8 mouse cellular contexts compared by ENCODE assay signal in genomic region chr9:54699087-54699344, GRCm38 (mm10). TPM values are rescaled to one million over a fixed set of nuclear protein-coding genes. Genes with fewer than 3 reads are reported as not detected.
A peak's percentile ranks its signal among the peaks of the same experiment; 100 is the strongest.
DNase-seq lines count a peak whose midpoint lies in the region; TF ChIP-seq lines count a peak whose summit lies in the region.

No protein-coding gene starts in this region.

- TF ChIP-seq CTCF in testis, adult 2 months (IDR thresholded peaks at IDR 0.05; ENCODE audit: control insufficient read depth, insufficient read depth, insufficient replicate concordance, low read depth, low read length): no peak
- no peak for TF ChIP-seq CTCF in liver, adult 2 months (IDR thresholded peaks at IDR 0.05; ENCODE audit: low read depth, low read length)

- peak overlapping the region; percentile 85 for H3K27ac ChIP-seq in testis, adult 2 months (ENCODE audit: control insufficient read depth, insufficient read depth, low read depth, low read length)
- no peak overlapping the region for H3K27ac ChIP-seq in liver, adult 2 months (replicated peaks; ENCODE audit: insufficient read depth, low read depth, low read length)

- peak; percentile 28 for DNase-seq in embryo, embryonic 11 days
- DNase-seq in embryo, embryonic 9.5 days (ENCODE audit: extremely low spot score): no peak
- no peak for DNase-seq in testis, postnatal 14 days (ENCODE audit: low spot score)
- DNase-seq in liver, adult 2 months (ENCODE audit: extremely low read depth, low read depth, low spot score): no peak
- DNase-seq in ovary, postnatal 10 days (ENCODE audit: low spot score): no peak
- DNase-seq in frontal cortex, postnatal 10 days (ENCODE audit: low spot score in 2 of 2): no peak
- no peak for DNase-seq in right cerebral cortex, postnatal 36 days (ENCODE audit: low spot score in 2 of 2)

- H3K27me3 ChIP-seq in testis, adult 2 months (ENCODE audit: control insufficient read depth, insufficient read depth, low read length): no peaks in the 10 kb centered on the region
- H3K27me3 ChIP-seq in liver, adult 2 months (ENCODE audit: control insufficient read depth, insufficient read depth, low read length): peaks cover 3% of the 10 kb centered on the region; the same call in 1 of the 2 replicates

- 10% methylated on average over 27 of the region's 27 CpGs for WGBS in liver, adult 2 months

- H3K4me1 ChIP-seq in testis, adult 2 months (ENCODE audit: control insufficient read depth, insufficient read depth, low read length): peaks cover 10% of the 10 kb centered on the region
- H3K4me1 ChIP-seq in liver, adult 2 months (ENCODE audit: control insufficient read depth, insufficient read depth, low read length): peaks cover 5% of the 10 kb centered on the region; the same call in 1 of the 2 replicates

- H3K4me3 ChIP-seq in testis, adult 2 months (ENCODE audit: control insufficient read depth, low read depth, low read length): peak overlapping the region; percentile 87
- peak overlapping the region; percentile 76 for H3K4me3 ChIP-seq in liver, adult 2 months (ENCODE audit: insufficient read depth, low read depth, low read length)

- peak overlapping the region; percentile 91 for H3K9ac ChIP-seq in liver, adult 2 months (ENCODE audit: low read depth, low read length)

- no peaks in the 10 kb centered on the region for H3K36me3 ChIP-seq in testis, adult 2 months (ENCODE audit: control insufficient read depth, insufficient read depth, low read length)
- H3K36me3 ChIP-seq in liver, adult 2 months (ENCODE audit: control insufficient read depth, insufficient read depth, low read length): no peaks in the 10 kb centered on the region

- H3K79me2 ChIP-seq in liver, adult 2 months (ENCODE audit: control insufficient read depth, insufficient read depth, low read length): no peaks in the 10 kb centered on the region; the same call in 1 of the 2 replicates

- no peak for TF ChIP-seq POLR2A in testis, adult 2 months (IDR thresholded peaks at IDR 0.05; ENCODE audit: control insufficient read depth, low read depth, low read length)
- TF ChIP-seq POLR2A in liver, adult 2 months (IDR thresholded peaks at IDR 0.05; ENCODE audit: extremely low read depth, insufficient read depth, low read length): no peak

RNA-seq across cellular contexts. Expression of gene Dnaja4, which starts 0.3 kb away (rescaled TPM):
- polyA plus RNA-seq in testis, adult 2 months (2012; rRNA removed): 129 and 142 TPM in 2 replicates
- 2.7 and 3.5 TPM in 2 replicates for total RNA-seq in liver, adult 2 months (2014; rRNA removed)
- 1.3 and 2.2 TPM in 2 replicates for polyA plus RNA-seq in liver, adult 2 months (2012; rRNA removed)

RNA-seq across cellular contexts. Expression of gene Wdr61, which starts 35.3 kb away (rescaled TPM):
- polyA plus RNA-seq in testis, adult 2 months (2012; rRNA removed): 24.5 and 26.9 TPM in 2 replicates
- 83.5 and 86.2 TPM in 2 replicates for total RNA-seq in liver, adult 2 months (2014; rRNA removed)
- polyA plus RNA-seq in liver, adult 2 months (2012; rRNA removed): 38.4 and 38.6 TPM in 2 replicates

RNA-seq across cellular contexts. Expression of gene Acsbg1, which starts 37.3 kb away (rescaled TPM):
- 91.8 and 114 TPM in 2 replicates for polyA plus RNA-seq in testis, adult 2 months (2012; rRNA removed)
- total RNA-seq in liver, adult 2 months (2014; rRNA removed): under 0.01 and 0.60 TPM in 2 replicates
- polyA plus RNA-seq in liver, adult 2 months (2012; rRNA removed): 0.07 and 0.12 TPM in 2 replicates

Comparison
In these comparisons a context has a peak if more than half of its experiments do, and no peak if none do; other contexts are left out.
1. RNA of gene Dnaja4, which starts 0.3 kb away (polyA plus RNA-seq): 129 to 142 TPM in testis, adult 2 months; 1.3 to 2.2 TPM in liver, adult 2 months; every median in the first group is over 10 times any median in the second.
2. RNA of gene Acsbg1, which starts 37.3 kb away (polyA plus RNA-seq): 91.8 to 114 TPM in testis, adult 2 months; 0.07 to 0.12 TPM in liver, adult 2 months; every median in the first group is over 10 times any median in the second.